Mouse (Mus musculus) heart, adult 8-10 months (tissue): ENCODE data around the gene Pitpnm3. TPM values are rescaled to one million over a fixed set of nuclear protein-coding genes. Genes with fewer than 3 reads are reported as not detected.

ENCODE experiments used
- DNase-seq: peaks from one replicate; pipeline ENCODE4 v3.0.0; 2022; ENCODE audit warnings: low spot score
- total RNA-seq, 4 experiments: library from RNA; stranded (reverse); gene quantifications; 2 replicates each; pipeline ENCODE4 v1.2.4; 2022

The Pitpnm3 gene
- total RNA-seq, 4 experiments from 2014 or later = 1.1 to 2.1 (median 1.9) TPM

DNA sequence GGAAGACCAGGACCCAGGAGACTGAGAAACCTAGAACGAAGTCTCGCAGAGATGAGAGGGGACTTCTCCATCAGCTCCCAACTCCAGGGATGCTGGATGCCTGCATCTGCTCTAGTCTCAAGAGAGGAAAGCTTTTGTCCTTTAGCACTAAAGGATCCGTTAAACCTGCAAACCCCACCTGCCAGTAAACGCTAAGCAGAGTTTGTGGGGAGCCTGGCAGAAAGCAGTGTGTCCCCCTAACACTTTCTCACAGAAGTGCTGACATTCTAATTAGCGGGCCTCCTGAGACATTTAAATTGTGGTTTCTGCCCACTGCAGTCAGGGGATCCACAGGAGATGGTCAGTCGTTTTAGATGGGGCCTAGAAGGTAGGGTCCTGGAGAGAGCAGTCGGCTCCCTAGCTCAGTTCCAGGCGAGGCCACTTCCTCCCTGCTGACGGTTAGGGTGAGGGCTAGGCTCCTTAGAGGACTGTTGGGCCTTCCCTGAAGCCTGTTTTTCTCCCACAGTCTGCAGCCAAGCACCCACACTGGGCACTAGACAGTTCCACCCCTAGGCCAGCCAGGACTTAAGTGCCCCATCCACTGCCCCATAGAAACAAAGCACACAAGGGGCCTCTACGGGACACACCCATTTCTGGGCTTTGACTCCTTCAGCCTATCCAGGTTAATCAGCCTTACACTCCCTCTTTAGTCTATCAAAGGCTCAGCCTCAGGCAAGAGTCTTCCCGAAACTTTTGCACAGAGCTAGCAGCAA is 829 bp upstream of the Pitpnm3 start:
- DNase-seq = no peak

- no peak for DNase-seq
These were observed 819 bp downstream of the Pitpnm3 start for GRCm38 (mm10) chr11:72134536-72135382.

GRCm38 (mm10) chr11:72133075-72133474 is 2.5 kb downstream of the Pitpnm3 start:
- peak; percentile 22 for DNase-seq

DNA sequence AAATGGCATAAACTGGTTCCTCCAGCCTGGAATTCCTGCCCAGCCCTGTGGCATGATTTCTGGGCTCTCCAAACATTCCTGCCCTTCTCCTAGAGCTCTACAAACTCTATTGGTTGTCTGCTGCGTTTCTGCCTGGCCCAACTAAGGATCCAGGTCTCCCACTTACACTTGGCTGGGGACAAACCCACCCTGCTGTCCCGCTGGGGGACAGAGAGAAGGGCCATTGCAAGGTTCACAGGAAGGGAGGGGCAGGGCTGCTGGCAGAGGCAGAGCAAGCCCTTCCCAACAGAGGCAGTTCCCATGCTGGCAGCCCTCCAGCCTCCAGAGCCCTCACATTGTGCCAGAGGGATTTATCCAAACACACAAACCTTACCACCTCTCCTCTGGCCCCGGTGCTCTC is 3.3 kb downstream of the Pitpnm3 start:
- peak; percentile 39 for DNase-seq

- no peak for DNase-seq
These were observed 3.9 kb downstream of the Pitpnm3 start for GRCm38 (mm10) chr11:72131697-72132096.

DNA sequence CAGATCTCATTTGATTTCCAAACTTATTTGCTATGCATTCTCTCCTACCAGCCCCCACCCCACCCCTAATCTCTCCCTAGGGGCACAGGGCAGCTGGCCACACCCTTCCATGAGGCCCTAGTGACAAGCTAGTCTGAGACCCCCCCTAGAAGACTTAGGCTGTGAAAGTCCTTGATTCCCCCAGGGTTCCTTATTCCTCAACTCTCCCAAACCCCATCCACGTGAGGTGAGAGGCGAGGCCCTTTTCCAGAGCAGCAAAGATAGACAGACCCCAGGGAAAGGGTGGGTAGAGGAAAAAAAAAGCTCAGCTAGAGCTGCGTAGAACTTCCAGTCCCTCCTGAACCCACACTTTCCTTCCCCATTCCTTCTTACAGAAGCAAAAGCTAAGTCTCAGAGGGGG is 4.7 kb downstream of the Pitpnm3 start:
- no peak for DNase-seq

DNA sequence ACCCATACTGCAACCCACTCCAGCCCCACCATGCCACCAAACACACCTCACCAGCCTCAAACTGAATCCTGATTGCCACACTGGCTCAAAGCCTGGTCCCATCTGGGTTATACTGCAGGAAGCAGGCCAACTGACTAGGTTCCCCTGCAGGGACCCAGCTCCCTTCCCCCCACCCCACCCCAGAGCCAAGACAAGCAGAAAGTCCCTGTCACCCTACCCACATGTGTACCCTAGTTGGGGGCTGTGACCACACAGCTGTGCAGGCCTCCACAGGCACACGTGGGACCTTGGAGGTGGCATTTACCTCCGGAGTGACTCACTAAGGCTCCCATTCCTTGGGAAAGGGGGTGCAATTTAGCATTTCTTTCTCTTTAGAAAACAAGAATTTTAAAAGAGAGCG is 5.1 kb downstream of the Pitpnm3 start:
- no peak for DNase-seq

DNA sequence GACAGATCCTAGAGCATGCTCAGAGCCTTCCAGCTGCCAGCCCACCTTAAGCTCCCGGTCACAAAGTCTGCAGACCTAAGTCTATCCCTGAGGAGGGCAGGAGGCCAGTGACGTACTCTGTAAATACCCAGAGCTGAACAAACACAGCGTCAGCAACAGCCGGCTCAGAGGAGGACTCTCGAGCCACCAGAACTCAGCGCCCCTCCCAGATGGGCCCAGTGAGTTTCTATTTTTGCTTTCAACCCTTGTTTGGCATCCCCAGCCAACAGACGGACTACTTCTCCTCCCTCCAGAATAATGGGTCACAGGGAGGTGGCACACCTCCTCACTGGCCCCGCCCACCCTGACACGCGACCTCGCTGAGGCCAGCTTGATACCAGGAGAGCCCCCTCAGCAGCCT is 5.6 kb downstream of the Pitpnm3 start:
- peak; percentile 63 for DNase-seq

DNA sequence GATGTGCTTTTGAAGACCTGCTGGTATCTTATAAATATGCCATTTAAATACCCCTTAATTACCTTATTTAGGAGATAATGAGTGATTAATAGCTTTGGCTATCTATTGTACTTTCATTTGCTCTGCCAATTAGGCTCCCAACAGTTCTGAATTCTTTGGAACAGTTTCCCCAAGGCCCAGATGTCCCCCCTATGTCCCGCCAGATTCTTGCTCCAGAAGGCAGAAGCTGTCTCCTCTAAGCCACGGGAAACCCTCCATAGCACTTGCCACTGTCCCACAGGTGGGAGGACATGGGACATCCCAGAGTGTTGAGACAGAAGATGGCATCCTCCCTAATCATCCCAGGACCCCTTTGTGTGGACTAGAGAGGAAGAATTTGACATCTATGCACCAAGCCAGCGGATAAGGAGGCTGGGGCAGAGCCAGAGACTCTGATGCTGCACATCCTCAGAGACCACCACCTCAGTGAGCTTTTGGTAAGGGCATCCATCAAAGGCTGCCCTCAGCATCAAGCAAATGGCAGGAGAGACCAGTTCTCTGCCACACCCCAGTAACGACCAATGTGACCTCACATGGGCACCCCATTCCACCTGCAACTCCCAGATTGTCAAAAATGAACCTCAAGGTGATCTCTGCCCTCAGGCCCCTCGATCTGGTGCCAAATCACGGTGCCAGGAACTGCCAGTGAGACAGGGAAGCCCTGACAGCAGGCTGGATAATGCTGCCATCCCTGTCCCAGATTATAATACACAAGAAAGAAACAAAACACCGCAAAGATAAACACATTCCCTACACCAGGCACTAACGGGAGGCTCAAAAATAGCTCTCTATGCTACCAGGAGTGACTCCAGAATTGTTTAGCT is 6.3 kb downstream of the Pitpnm3 start:
- no peak for DNase-seq

- no peak for DNase-seq
These were observed 8.0 kb downstream of the Pitpnm3 start for GRCm38 (mm10) chr11:72127450-72128189.

DNA sequence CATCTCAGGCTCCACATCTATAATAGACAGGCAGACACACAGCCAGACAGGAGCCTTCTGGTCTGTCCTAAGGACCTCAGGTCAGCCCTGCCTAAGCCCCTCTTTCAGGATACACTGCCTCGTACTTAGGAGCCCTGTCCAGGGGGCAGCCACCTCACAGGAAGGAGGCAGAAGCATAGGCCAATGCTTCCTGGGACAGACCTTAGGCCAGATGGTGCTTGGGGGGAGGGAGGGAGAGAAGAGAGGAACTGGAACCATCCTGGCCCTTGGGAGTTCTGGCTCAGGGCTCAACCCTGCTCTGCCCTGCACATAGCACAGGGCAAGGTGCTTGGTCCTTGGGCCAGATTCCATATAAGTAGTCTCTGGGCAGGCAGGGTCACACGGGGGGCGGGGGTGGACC is 9.8 kb downstream of the Pitpnm3 start:
- DNase-seq = no peak

DNA sequence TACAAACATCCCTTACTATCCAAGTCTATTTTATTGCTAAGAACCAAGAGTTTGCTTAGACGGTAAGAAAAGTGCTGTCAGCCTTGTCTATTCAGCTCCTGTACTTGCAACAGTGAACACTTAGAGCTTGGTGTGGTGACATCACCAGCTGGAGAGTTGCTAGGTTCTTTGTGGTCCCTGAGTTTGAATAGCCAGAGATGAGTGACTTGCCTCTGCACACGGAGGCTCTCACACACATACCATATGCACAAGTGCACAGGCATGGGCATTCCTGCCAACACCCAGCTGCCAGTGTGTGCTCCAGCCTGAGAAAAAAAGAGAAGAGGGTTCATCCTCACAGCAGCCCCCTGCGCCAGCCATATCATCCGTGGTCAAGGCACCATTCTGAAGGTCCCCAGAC is 12.0 kb downstream of the Pitpnm3 start:
- no peak for DNase-seq

- no peak for DNase-seq
These were observed 15.2 kb downstream of the Pitpnm3 start for GRCm38 (mm10) chr11:72120354-72120753.

GRCm38 (mm10) chr11:72118630-72119029 is 16.9 kb downstream of the Pitpnm3 start:
- DNase-seq = no peak

DNA sequence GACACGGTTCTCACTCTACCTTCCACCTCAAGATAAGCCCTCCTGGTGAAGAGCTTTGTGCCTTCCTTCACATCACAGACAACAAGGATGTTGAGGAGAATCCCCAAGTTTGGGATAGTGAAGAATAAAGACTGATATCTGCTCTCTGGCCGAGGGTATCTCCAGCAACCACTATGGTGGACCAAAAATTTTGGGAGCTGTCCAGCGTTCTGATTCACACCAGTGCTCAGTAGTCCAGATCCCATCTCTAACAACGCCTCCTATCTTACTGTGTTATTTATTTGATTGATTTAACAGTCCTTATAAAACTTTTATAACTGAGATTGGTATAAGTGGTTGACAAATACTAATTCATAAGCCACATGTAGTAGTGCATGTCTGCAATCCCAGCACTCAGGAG is 22.3 kb downstream of the Pitpnm3 start:
- DNase-seq = no peak

GRCm38 (mm10) chr11:72110726-72111125 is 24.9 kb downstream of the Pitpnm3 start:
- DNase-seq = no peak

DNA sequence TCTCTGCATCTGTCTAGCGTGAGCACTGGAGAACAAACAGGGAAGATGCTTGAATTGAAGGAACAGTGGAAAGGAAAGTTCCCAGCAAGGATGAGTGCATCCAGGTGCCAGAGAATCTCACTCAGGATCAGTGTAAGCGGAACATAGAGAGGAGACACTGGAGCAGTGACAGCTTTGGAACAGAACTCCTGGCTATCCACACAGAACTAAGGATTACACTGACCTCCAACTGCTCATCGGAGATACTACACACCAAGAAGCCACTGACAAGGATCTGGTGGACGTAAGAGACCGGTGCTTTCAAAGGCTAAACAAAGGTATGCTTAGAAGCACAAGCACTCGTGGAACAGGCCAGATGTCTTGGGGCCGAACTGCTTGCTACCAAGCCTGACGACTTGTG is 31.4 kb downstream of the Pitpnm3 start:
- DNase-seq = no peak

GRCm38 (mm10) chr11:72103530-72103929 is 32.0 kb downstream of the Pitpnm3 start:
- DNase-seq = no peak

DNA sequence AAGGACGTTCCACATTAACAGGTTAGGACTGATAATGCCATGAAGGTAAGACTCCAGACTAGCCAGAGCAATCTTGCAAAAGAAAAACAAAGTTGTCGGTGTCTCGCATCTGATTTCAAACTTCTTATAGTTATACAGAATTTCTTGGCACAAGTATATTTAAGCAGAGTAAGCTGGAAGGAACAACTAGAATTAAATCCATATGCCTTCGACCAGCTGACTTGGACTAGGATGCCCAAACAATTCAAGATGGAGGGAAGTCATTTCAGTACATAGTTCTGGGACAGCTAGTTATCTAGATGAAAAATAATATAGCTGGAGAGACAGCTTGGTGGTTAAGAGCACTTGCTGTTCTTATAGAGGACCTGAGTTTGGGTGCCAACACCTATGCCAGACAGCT is 34.6 kb downstream of the Pitpnm3 start:
- no peak for DNase-seq

DNA sequence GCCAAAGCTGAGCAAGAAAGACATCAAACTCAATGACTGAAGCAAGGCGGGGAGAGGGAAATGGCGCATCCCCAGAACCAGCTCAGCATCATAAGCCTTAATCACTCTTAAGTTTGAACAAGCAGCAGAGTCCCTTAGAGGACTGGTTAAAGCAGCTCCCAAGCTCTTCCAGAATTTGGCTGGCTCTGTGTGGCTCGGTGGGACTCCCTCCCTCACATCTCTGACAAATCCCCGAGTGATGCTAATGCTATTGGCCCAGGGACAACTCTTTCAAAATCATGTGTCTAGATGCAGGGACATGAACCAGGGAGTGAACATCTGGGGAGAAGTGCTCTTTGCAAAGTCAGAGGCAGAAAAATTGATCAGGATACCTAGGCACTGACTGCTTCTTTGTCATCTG is 36.4 kb downstream of the Pitpnm3 start:
- DNase-seq = peak; percentile 25

- no peak for DNase-seq
These were observed 37.6 kb downstream of the Pitpnm3 start for GRCm38 (mm10) chr11:72098027-72098426.
